Mouse (Mus musculus) liver, embryonic 14.5 days (tissue): ENCODE measurements around the gene 1700067K01Rik. TPM values are rescaled to one million over a fixed set of nuclear protein-coding genes. Genes with fewer than 3 reads are reported as not detected.

Source experiments
- ATAC-seq: fragments of 200-750 bp; cut with Nextera tagmentation; 2 replicates; pipeline ENCODE4 v1.8.0; 2017; ENCODE audit warnings: moderate number of reproducible peaks, mild to moderate bottlenecking, moderate library complexity; ENCODE audit not compliant: insufficient read depth
- DNase-seq, 3 experiments: peaks; one replicate each; pipeline ENCODE4 v3.0.0-alpha.2; 2012 to 2013; ENCODE audit warnings: low read depth in 3 of 3, low spot score in 3 of 3
- H3K27ac ChIP-seq: fragments of 300-500 bp; sonication (generic); 2 replicates; pipeline ENCODE4 v1.5.1; 2014; ENCODE audit warnings: moderate library complexity, mild to moderate bottlenecking, control low read depth, inconsistent platforms
- H3K27me3 ChIP-seq: fragments of 300-500 bp; sonication (generic); 2 replicates; pipeline ENCODE4 v1.6.1; 2014; ENCODE audit warnings: mild to moderate bottlenecking, low read length, moderate library complexity; ENCODE audit not compliant: control insufficient read depth, insufficient read depth
- H3K36me3 ChIP-seq: fragments of 300-500 bp; sonication (generic); replicated peaks from 2 replicates; pipeline ENCODE4 v1.6.1; 2014; ENCODE audit warnings: low read depth; ENCODE audit not compliant: control insufficient read depth, insufficient read depth
- H3K4me1 ChIP-seq, 2 experiments: fragments of 200-500 bp in 1 of 2; fragments of 300-500 bp in 1 of 2; sonication (generic) in 1 of 2; replicated peaks; 2 replicates each; pipeline ENCODE4 v1.6.1; 2012 to 2014; ENCODE audit warnings: antibody characterized with exemption in 1 of 2, inconsistent platforms in 1 of 2, low read length in 1 of 2; ENCODE audit not compliant: control insufficient read depth in 2 of 2, insufficient read depth in 2 of 2
- H3K4me2 ChIP-seq: fragments of 300-500 bp; sonication (generic); 2 replicates; pipeline ENCODE4 v1.6.1; 2014; ENCODE audit warnings: low read depth, mild to moderate bottlenecking, control low read depth, moderate library complexity
- H3K4me3 ChIP-seq, 2 experiments: fragments of 200-500 bp in 1 of 2; fragments of 300-500 bp in 1 of 2; sonication (generic) in 1 of 2; 2 replicates each; pipeline ENCODE4 v1.5.1; 2012 to 2014; ENCODE audit warnings: low read depth in 2 of 2, low read length in 2 of 2, mild to moderate bottlenecking in 2 of 2, control low read depth in 1 of 2, inconsistent platforms in 1 of 2, moderate library complexity in 1 of 2; ENCODE audit not compliant: insufficient read depth in 1 of 2
- H3K9ac ChIP-seq: fragments of 300-500 bp; sonication (generic); replicated peaks from 2 replicates; pipeline ENCODE4 v1.6.1; 2014; ENCODE audit warnings: mild to moderate bottlenecking, control low read depth, moderate library complexity
- H3K9me3 ChIP-seq: fragments of 300-500 bp; sonication (generic); 2 replicates; pipeline ENCODE4 v1.6.1; 2016; ENCODE audit warnings: low read length, mixed read lengths; ENCODE audit not compliant: control insufficient read depth
- CTCF ChIP-seq: IDR thresholded peaks from 2 replicates; pipeline ENCODE4 v1.5.1; 2016; ENCODE audit warnings: antibody characterized with exemption, low read depth, control low read depth
- EP300 ChIP-seq: IDR thresholded peaks from 2 replicates; pipeline ENCODE4 v1.6.1; 2016; ENCODE audit warnings: antibody characterized with exemption, low read depth
- WGBS: fragments of 180-500 bp; shearing (Covaris S2); extraction: QIAGEN DNeasy Blood & Tissue Kit; methylation state at CpG from one replicate; pipeline ENCODE4 v1.1.7; 2014; ENCODE audit not compliant: insufficient replicate concordance; 5-methylcytosine and 5-hydroxymethylcytosine counted together
- microRNA counts: library from miRNA; unstranded; fragments of <30 nt; microRNA quantifications from one replicate; lab custom pipeline; 2016
- microRNA-seq: library from miRNA; unstranded; fragments of <30 nt; microRNA quantifications from one replicate; pipeline ENCODE4, GENCODE M21; 2016
- polyA plus RNA-seq, 2 experiments: library from polyadenylated mRNA; depleted of rRNA in 1 of 2; stranded (reverse) in 1 of 2; unstranded in 1 of 2; fragments of >200 nt; fragmentation: Nextera tagmentation in 1 of 2; extraction: Ambion mirVana in 1 of 2; gene quantifications; 2 replicates each; pipeline versions ENCODE4 v1.2.1 to v1.2.3; 2012 to 2014

The 1700067K01Rik gene
- polyA plus RNA-seq, 2 experiments = 0.41 TPM

- no peaks in the 10 kb centered on the region for H3K9me3 ChIP-seq
- no peak overlapping the region for H3K9ac ChIP-seq
- no peak overlapping the region for H3K4me3 ChIP-seq
- DNase-seq (no peak), ATAC-seq (no peak)
- H3K36me3 ChIP-seq = no peaks in the 10 kb centered on the region
- no peak overlapping the region for H3K4me2 ChIP-seq
- TF ChIP-seq EP300 (no peak), CTCF (no peak)
- H3K27ac ChIP-seq = no peak overlapping the region
- H3K27me3 ChIP-seq = no peaks in the 10 kb centered on the region
- peaks cover 0 to 3% of the 10 kb centered on the region in 2 experiments; a peak in 1 of 4 replicates for H3K4me1 ChIP-seq
- 86% methylated on average over 5 of the region's 5 CpGs for WGBS
Observed at GRCm38 (mm10) chr8:84053229-84053628, 51.9 kb downstream of the 1700067K01Rik start.

MicroRNAs within 50 kb of the gene (microRNA counts, 519-probe panel; counts per million panel counts)
- 69.9 counts per million for microRNA mmu-miR-1199 (lab: Ali Mortazavi, UCI)

Small RNA genes lying within 50 kb of the gene (microRNA-seq; reads per million reads assigned to microRNA genes)
- gene Mir1199 (not detected), gene Mir8111 (4.6 reads per million, percentile 4 among the genes with 10 or more reads in this experiment)

Other genes with a start within 250 kb of the 1700067K01Rik start
- 4.5 and 6.1 TPM in 2 replicates for gene Adgrl1, start 101.4 kb upstream of the 1700067K01Rik start, polyA plus RNA-seq (2012; rRNA removed)
- gene Adgrl1, start 101.4 kb upstream of the 1700067K01Rik start, polyA plus RNA-seq (2014; fragmentation: Nextera tagmentation; extraction: Ambion mirVana) = 1.2 and 1.7 TPM in 2 replicates
- 0.30 and 0.31 TPM in 2 replicates for gene Gm10644, start 46.3 kb upstream of the 1700067K01Rik start, polyA plus RNA-seq (2012; rRNA removed)
- gene Gm10644, start 46.3 kb upstream of the 1700067K01Rik start, polyA plus RNA-seq (2014; fragmentation: Nextera tagmentation; extraction: Ambion mirVana) = 0.09 and 0.30 TPM in 2 replicates
- gene Asf1b, start 46.0 kb upstream of the 1700067K01Rik start, polyA plus RNA-seq (2012; rRNA removed) = 92.7 and 98.5 TPM in 2 replicates
- gene Asf1b, start 46.0 kb upstream of the 1700067K01Rik start, polyA plus RNA-seq (2014; fragmentation: Nextera tagmentation; extraction: Ambion mirVana) = 130 and 138 TPM in 2 replicates
- gene Prkaca, start 28.5 kb upstream of the 1700067K01Rik start, polyA plus RNA-seq (2012; rRNA removed) = 19.9 and 24.8 TPM in 2 replicates
- 30.6 and 34.0 TPM in 2 replicates for gene Prkaca, start 28.5 kb upstream of the 1700067K01Rik start, polyA plus RNA-seq (2014; fragmentation: Nextera tagmentation; extraction: Ambion mirVana)
- gene Samd1, start 3.8 kb upstream of the 1700067K01Rik start, polyA plus RNA-seq (2012; rRNA removed) = 32.5 and 34.5 TPM in 2 replicates
- gene Samd1, start 3.8 kb upstream of the 1700067K01Rik start, polyA plus RNA-seq (2014; fragmentation: Nextera tagmentation; extraction: Ambion mirVana) = 9.1 and 9.3 TPM in 2 replicates
- not detected in 2 replicates for gene 2210011C24Rik, start 10.7 kb downstream of the 1700067K01Rik start, polyA plus RNA-seq (2012; rRNA removed)
- gene 2210011C24Rik, start 10.7 kb downstream of the 1700067K01Rik start, polyA plus RNA-seq (2014; fragmentation: Nextera tagmentation; extraction: Ambion mirVana) = not detected in 2 replicates
- 0.11 and 0.19 TPM in 2 replicates for gene Palm3, start 20.0 kb downstream of the 1700067K01Rik start, polyA plus RNA-seq (2012; rRNA removed)
- gene Palm3, start 20.0 kb downstream of the 1700067K01Rik start, polyA plus RNA-seq (2014; fragmentation: Nextera tagmentation; extraction: Ambion mirVana) = 0.09 TPM in 1 of 2 replicates, not detected in the other
- gene Il27ra, start 41.1 kb downstream of the 1700067K01Rik start, polyA plus RNA-seq (2012; rRNA removed) = 0.56 and 0.70 TPM in 2 replicates
- 0.32 and 0.45 TPM in 2 replicates for gene Il27ra, start 41.1 kb downstream of the 1700067K01Rik start, polyA plus RNA-seq (2014; fragmentation: Nextera tagmentation; extraction: Ambion mirVana)
- not detected in 2 replicates for gene Rln3, start 43.5 kb downstream of the 1700067K01Rik start, polyA plus RNA-seq (2012; rRNA removed)
- gene Rln3, start 43.5 kb downstream of the 1700067K01Rik start, polyA plus RNA-seq (2014; fragmentation: Nextera tagmentation; extraction: Ambion mirVana) = not detected in 2 replicates
- gene Gm10643, start 63.6 kb downstream of the 1700067K01Rik start, polyA plus RNA-seq (2012; rRNA removed) = 0.08 and 0.22 TPM in 2 replicates
- 0.16 TPM in 1 of 2 replicates, not detected in the other for gene Gm10643, start 63.6 kb downstream of the 1700067K01Rik start, polyA plus RNA-seq (2014; fragmentation: Nextera tagmentation; extraction: Ambion mirVana)
- gene Rfx1, start 65.3 kb downstream of the 1700067K01Rik start, polyA plus RNA-seq (2012; rRNA removed) = 4.6 and 5.0 TPM in 2 replicates
- gene Rfx1, start 65.3 kb downstream of the 1700067K01Rik start, polyA plus RNA-seq (2014; fragmentation: Nextera tagmentation; extraction: Ambion mirVana) = 1.5 and 2.6 TPM in 2 replicates
- 16.8 and 17.1 TPM in 2 replicates for gene Dcaf15, start 103.3 kb downstream of the 1700067K01Rik start, polyA plus RNA-seq (2012; rRNA removed)
- gene Dcaf15, start 103.3 kb downstream of the 1700067K01Rik start, polyA plus RNA-seq (2014; fragmentation: Nextera tagmentation; extraction: Ambion mirVana) = 2.5 and 3.2 TPM in 2 replicates
- 0.03 and 0.04 TPM in 2 replicates for gene Podnl1, start 124.5 kb downstream of the 1700067K01Rik start, polyA plus RNA-seq (2012; rRNA removed)
- not detected in 2 replicates for gene Podnl1, start 124.5 kb downstream of the 1700067K01Rik start, polyA plus RNA-seq (2014; fragmentation: Nextera tagmentation; extraction: Ambion mirVana)
- gene Cc2d1a, start 146.4 kb downstream of the 1700067K01Rik start, polyA plus RNA-seq (2012; rRNA removed) = 3.0 and 3.4 TPM in 2 replicates
- gene Cc2d1a, start 146.4 kb downstream of the 1700067K01Rik start, polyA plus RNA-seq (2014; fragmentation: Nextera tagmentation; extraction: Ambion mirVana) = 2.3 and 3.6 TPM in 2 replicates
- gene 4930432K21Rik, start 146.5 kb downstream of the 1700067K01Rik start, polyA plus RNA-seq (2012; rRNA removed) = 0.15 and 0.19 TPM in 2 replicates
- 0.25 TPM in 1 of 2 replicates, not detected in the other for gene 4930432K21Rik, start 146.5 kb downstream of the 1700067K01Rik start, polyA plus RNA-seq (2014; fragmentation: Nextera tagmentation; extraction: Ambion mirVana)
- gene Nanos3, start 183.7 kb downstream of the 1700067K01Rik start, polyA plus RNA-seq (2012; rRNA removed) = 0.12 TPM in 1 of 2 replicates, not detected in the other
- not detected in 2 replicates for gene Nanos3, start 183.7 kb downstream of the 1700067K01Rik start, polyA plus RNA-seq (2014; fragmentation: Nextera tagmentation; extraction: Ambion mirVana)
- gene Zswim4, start 235.6 kb downstream of the 1700067K01Rik start, polyA plus RNA-seq (2012; rRNA removed) = 1.9 and 2.1 TPM in 2 replicates
- gene Zswim4, start 235.6 kb downstream of the 1700067K01Rik start, polyA plus RNA-seq (2014; fragmentation: Nextera tagmentation; extraction: Ambion mirVana) = 0.74 and 1.4 TPM in 2 replicates
- gene D8Ertd738e, start 248.2 kb downstream of the 1700067K01Rik start, polyA plus RNA-seq (2012; rRNA removed) = 95.7 and 127 TPM in 2 replicates
- gene D8Ertd738e, start 248.2 kb downstream of the 1700067K01Rik start, polyA plus RNA-seq (2014; fragmentation: Nextera tagmentation; extraction: Ambion mirVana) = 261 and 262 TPM in 2 replicates